Mouse (Mus musculus): ENCODE measurements at regions not wholly inside any gene's neighbourhood (a gene's known extent, or its start where the extent isn't known, plus 50 kb on each side); places are given as distances from the start of the nearest gene placed in this dataset.

DNA sequence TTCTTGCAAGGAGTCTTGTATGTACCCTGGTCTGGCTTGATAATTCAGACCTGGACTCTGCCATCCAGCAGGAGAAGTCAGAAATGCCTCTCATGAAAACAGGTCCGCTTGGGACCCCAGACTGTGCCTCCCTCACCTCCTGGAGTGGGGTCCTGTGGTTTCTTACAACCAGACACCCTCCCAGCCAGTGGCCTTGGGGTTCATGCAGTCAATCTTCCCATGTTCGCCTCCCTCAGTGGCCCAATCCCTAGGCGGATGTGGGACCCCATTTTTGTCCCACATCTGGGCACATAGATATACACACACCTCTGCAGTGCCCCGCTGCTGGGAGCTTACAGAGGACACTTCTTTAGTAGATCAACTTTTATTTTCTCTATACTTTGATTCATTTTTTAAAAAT, 217.7 kb downstream of the Lrfn2 start:
- DNase-seq: no peak

DNA sequence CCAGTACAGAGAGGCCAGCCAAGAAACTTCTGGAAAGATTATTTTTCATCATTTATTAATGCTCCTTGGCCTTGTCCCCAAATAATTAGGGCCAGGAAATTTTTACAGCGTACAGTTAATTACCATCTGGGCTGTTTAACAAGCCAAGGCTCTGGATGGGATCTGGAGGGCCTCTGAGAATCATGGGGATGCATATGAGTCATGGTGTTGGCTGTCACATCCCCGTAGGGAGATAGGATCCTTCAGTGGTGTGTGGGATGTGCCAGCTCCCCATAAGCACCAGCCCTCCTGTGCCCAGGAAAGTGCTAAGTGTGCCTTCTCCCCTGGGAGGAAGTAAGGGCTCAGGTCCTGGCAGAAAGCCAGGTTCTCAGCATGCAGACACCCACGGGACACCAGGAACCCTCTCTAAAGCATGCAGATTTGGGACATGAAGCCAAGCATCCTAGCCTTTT, 218.8 kb downstream of the Lrfn2 start:
- no peak for DNase-seq

DNA sequence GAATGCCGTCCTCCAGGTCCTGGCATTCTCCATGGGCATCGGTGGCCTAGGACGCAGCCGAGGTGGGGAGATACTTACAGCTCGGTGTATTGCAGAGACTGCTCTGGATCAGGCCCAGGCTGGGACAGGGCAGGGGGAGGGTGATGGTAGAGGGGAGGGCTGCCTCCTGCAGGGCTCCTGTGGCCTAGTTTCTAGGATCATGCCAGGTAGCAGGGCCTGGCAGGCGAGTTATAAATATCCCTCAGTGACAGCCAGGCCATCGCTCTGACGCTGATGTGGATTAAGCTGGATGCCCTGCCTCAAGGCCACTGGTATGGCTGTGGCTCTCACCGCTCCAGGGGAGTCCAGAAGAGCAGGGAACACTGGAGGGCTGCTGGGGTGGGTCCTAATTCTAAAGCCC, 221.8 kb downstream of the Lrfn2 start:
- no peak for DNase-seq

DNA sequence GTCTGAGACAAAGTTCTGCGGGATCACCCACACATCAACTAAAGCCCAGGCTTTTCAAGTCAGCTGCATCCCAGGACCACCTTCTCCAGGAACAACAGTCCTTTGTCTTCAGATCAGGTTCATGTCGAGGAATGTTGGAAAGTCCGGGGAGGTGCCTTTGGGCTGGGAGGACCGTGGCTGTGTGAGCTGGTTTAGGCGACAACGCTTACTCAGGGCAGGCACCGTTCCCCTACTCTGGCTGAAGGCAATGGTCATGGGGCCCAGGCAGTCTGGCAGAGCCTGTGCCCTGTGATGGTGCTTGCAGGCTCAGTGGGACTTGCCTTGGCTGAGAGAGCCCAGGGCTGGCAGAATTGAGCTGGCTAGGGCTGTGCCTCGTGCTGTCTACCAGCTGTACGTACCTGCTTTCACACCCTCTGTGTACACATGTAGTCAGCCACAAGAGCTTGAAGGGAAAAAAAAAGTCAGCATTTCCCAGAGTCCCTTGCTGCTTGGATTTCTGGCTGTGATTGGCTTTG, 222.9 kb downstream of the Lrfn2 start:
- DNase-seq: no peak

DNA sequence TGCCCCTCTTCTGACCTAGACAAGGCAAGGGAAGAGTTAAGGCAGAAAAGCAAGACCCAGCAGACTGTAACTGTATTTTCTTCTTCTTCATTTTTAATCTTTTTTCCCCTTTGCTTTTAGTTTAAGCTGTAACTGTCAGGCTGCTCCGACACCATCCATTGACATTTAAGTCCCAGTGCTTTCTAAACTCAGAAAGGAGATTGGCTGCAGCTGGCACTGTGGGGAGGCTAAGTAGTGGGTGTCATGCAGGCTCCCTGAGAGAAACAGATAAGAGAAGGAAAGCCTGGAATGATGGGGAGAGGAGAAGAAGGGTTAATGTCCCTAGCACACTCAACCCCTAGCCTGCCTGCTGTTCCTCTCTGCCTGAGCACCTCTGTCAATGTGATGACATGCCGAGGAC, 225.4 kb downstream of the Lrfn2 start:
- peak; percentile 18 for DNase-seq

DNA sequence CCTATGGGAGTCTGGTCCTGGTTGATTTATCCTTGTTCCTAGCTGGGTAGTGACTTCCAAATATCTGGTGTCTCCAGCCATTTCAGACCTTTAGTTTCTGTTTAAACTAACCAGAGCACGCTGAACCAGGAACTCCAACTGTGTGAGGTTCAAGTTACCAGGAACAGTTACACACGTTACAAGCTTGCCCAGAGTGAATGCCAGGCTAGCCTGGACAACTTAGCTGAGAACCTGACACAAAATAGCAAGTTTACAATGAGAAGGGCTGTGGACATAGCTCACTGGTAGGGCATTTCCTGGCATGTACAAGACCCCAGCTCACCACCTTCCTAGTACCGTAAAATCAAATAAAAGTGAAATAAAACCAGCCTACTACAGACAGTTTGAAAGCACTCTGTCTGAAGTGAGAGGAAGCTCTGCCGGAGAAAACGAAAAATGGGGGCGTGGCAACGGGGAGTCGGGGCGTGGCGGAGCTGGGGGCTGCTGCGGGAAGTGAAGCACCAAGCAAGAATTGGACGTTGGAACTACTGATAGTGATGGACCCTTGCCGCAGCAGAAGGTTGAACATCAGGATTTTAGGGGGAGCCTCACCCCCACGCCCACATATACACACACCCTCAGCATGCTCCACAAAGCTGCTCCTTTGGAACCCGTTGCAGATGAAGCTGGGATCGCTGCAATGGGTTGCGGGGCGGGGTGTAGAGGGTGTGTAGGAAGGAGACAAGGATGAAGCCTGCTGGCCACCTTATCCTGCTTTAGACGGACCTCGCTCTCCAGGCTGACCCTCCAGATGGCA, 239.3 kb downstream of the Lrfn2 start:
- peak; percentile 27 for DNase-seq

DNA sequence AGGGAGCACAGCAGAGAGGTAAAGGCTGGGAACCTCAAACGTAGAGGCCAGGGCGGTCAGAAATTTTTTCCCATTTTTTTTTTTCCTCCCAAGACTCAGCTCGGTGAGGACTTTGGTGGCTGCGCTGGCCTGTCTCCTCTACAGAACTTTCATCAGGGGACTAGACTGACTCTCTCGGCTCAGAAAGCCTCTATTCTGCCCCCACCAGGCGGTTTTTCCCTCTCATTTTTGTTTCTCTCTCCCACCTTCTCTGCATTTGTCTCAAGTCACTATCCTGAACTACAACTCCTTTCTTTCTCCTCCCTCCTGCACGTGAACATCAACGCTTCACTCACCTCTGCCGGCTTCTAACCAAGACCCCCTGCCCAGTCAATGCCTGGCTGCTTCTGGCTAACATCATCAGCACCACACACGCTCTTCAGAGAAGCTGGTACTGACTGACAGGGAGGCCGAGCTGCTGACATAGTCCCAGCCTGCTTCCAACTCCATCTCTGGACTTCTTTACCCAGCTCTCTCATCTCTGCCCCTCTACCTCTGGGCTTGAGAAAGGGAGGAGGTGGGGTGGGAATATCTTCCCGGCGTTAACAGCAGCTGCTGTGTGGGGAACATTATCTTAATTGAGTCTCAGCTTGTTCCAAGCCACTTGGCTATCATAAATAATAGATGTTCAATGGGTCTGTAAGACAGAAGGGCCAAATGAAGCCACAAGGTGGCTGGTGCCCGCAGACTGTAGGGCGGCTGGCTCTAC, 240.0 kb downstream of the Lrfn2 start:
- DNase-seq: peak; percentile 19

DNA sequence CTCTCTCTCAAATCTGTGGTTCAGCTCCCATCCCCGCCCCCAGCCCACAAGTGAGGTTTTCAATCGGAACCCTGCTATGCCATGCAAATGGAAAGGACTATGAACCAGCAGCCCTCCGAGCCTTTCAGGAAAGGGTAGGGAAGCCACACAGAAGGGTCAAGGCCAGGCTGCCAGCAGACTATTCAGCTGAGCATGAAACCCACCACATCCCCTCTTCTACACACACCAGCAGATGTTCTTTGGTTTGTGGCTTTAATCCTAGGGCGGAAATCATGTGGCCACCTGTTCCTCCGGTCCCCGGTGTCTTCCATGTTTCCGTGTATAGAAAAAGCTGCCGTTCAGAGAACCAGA, 240.6 kb downstream of the Lrfn2 start:
- no peak for DNase-seq

DNA sequence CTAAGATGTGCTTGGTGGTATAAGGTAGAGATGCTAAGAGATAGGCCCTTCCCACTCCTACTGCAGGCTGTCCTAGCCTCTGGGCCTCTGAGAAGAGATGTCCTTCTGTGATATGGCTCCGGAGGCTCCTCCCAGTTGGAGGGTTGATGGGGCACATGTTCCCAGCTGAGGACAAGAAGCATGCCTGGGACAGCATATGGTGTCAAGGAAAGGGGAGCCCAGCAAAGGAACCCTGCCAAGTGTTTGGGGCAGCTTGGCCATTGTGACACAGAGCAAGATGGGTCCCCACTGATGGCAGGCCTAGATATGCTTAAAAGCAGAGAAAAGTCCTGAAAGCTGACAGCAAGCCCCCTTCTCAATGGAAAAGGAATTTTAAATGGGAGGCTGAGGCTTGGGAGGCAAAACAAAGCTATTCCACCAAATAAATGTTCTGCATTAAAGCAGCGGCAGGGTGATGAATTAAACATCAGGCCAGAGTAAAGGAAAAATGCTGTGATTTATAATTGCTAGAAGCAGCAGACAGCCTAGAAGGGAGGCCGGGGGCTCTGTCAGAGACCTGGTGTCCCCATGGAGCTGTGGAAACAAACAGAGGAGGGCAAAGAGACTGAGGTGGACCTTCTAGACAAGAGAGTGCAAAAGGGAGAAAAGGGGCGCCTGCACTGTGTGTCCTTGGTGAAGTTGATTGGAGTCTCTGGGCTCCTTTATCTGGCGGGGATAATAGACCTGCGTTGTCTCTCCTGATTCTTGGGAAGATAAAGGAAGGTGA, 246.0 kb downstream of the Lrfn2 start:
- no peak for DNase-seq

DNA sequence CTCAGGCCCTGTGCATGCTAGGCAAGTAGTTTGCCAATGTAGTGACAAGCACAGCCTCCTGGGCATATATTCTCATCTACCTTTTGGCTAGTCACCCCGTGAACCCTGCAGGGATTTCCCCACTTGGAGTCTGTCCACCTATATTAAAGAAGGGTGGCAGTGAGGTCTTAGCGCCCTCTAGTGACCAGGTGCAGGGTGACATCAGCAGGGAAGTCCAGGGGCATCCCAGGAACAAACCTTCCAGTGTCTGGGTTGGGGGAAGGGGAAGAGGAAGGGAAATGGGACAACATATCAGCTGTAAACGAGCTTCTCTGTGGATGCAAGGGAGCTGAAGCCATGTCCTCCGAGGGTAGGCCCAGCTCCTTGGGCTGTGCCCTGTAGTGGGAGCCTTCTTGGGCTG, 245.7 kb upstream of the Mocs1 start:
- DNase-seq: no peak

DNA sequence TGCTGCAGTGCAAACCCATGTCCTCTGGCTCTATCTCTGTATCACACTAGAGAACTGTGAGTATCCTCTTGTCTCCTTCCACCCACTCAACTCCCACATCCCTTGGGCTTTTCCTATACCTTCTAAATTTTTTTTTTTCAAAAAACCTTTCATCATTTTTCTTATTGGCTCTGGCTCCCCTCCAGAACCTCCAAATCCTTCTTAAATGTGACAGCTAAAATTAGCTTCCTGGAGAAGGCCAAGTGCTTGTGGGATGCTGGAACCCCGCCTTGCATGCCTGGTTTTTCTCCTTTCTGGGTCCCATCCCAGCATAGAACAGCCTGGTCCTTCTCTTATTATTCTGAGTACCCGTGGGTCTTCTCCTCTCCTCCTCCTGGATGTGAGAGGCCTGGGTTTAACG, 244.2 kb upstream of the Mocs1 start:
- peak; percentile 48 for DNase-seq

DNA sequence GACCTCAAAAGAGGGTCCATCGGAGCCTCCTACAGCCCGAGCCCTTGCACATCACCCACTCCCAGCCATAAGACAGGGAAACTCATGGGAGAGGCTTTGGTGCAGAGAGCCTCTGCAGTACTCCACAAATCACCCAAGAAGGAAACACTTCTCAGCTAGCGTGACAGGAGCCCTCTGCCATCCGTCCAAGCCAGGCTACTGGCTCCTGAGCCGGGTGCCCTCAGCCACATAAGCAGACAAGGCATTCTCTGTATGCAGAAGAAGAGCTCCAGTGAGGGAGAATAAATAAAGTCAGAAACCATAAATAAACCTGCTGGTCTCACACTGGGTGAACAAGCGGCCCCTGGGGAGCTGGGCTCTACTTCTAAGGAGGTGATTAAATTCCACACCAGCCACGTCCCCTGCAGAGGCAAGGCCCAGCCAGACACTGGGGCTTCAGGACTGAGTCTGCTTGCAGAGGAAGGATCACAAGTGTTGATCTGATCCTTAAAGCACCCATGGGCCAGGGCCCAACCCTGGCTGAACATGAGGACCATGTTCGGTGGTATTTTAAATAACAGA, 243.0 kb upstream of the Mocs1 start:
- DNase-seq: no peak

DNA sequence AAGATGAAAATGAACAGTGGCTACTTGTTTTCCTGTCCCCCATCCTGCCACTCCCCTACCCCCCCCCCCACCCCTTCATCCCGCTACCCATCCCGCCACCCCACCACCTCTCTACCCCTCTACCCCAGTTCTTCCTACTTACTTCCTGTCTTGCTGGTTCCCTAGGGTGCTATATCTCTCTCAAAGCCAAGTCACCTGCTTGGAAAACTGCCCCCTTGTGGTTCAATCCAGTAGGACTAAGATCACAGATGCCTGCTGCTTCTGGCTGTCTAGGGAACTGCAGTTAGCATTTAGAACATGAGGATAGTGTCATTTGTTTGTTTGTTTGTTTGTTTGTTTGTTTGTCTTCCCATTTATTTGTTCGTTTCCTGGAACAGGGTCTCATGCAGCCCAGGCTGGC, 238.4 kb upstream of the Mocs1 start:
- peak; percentile 40 for DNase-seq

DNA sequence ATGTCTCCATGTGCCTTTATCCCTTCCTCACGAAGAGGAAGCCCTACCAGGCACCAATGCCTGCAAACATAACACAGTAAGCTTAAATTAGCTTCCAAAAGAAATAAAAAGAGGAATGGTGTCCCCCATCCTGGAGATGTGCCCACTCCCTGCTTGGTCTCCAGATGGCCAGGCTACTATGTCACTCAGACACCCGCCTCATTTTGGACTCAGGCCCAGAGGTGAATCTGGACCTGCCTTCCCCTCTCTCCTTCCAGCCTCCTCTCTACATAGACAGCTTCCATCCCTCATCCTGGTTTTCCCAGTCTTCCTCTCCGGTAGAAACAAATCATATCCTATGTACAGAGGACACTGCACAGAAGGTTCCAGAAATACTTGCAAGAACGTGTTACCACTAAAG, 237.8 kb upstream of the Mocs1 start:
- no peak for DNase-seq

DNA sequence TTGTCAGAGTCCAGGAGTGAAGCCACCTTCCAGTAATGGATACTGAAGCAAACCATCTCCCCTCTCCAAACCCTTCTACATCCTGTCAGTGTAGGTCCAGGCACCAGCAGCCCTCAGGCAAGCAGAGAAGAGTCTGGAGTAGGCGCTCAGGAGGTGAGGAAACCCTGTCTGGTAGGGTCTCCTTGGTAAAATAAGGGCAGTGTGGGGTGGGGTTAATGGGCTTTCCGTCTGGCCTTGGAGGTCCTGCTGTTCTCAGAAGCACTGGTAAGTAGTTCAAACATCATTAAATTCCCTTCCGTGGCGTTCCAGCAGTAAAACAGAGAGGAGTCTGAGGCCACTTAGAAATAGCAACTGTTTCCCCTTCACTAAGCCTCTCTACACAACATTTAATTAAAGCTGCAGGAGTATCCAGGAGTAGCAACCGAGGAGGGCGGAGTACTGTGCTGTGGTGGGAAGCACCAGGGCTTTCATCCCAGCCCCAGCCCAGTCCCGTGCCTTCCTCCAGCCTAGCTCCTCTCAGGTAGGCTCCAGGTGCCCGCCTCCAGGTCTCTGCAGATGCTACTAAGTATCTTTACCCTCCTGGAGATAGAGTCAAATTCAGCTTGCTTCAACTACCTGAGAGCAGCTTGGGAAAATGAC, 232.0 kb upstream of the Mocs1 start:
- DNase-seq: no peak

DNA sequence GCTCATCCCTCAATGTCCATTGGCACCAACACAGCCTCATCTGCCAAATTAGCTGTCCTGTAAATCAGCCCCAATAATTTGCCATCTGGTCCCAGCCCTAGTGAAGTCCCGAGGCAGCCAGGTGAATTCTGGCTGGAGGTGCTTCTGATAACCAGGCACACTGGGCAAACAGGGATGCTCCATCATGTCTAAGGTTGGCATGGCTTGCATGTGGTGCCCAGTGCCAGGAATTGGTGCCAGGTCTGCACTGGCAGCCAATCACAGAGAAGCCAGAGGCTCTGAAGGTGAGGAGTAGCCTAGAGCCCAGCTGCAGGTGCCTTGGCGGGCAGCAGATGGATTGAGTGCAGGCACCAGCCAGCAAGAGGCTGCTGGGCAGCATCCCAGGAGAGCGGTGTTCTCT, 226.7 kb upstream of the Mocs1 start:
- DNase-seq: no peak

DNA sequence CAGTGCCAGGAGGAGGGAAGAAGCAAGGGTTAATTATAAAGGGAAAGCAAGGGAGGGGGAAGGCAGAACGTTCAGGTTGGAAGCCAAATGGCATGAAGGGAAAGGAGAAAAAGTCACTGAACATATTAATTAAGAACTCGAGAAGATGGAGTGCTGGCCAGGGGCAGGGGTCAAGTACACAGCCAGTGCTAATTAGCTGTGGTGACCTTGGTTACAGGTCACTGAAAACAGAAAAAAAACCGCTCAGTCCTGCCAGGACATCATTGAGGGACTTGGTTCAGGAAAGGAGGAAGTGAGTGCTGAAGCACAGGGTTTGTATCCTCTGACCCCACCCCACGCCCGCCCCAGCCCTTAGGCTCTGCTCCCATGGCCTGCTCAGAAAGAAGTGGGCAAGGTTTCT, 223.1 kb upstream of the Mocs1 start:
- DNase-seq: no peak

DNA sequence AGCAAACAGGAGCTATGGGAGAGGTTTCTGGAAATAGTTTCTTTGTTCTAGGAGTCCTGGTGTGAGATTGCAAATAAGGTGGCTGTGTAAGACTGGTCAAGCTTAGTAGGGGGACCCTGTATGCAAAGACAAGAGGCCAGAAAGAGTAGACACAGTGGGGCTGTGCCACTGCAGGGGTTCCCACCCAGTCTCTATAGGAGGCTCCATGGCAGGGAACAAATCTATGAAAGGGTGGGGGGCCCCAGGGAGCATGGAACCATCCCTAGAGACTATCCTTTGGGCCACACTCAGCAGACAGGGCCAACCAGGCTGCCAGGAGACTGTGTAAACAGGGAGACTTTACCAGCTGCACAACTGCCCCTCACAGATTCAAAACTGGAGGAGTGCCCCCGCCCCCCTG, 222.6 kb upstream of the Mocs1 start:
- no peak for DNase-seq

DNA sequence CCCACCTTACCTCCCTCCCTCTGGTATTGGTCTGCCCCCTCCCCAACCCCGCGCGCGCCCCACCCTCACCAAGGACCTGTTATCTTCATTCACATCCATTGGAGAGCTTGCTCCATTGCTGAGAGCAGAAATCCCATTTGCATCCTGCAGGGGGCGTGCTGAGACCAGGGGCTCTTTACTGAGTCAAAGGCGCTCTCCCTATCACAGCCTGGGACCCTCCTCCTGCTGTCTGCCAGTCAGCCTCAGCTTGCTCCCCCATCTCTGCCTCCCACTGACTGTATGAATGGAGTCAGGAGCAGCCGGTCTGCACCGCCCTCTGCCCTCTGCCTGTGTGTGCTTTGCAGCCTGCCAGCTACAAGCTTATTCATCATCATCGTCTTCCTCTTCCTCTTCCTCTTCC, 221.5 kb upstream of the Mocs1 start:
- peak; percentile 54 for DNase-seq

DNA sequence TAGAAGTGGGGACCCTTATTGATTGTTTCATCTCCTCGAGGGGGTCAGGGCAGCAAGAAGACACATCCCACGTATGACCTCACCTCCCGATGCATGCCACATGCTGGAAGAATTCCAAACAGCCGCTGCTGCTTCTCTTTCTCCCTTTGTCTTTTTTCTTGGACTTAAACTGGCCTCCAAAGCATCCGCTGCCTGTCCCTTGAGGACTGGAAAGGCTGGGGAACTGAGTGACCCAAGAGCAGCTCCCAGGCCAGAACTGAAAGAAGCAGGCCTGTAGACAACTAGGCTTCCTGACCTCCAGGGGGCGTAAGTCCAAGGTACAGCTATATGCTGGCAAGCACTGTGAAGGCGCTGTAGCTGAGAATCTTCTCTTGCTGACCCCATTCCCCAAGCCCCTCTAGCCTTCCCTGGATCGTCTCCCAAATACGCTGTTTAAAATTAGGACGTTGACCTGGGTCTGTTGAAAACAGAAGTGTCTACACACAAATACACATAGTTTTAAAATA, 219.8 kb upstream of the Mocs1 start:
- DNase-seq: no peak

DNA sequence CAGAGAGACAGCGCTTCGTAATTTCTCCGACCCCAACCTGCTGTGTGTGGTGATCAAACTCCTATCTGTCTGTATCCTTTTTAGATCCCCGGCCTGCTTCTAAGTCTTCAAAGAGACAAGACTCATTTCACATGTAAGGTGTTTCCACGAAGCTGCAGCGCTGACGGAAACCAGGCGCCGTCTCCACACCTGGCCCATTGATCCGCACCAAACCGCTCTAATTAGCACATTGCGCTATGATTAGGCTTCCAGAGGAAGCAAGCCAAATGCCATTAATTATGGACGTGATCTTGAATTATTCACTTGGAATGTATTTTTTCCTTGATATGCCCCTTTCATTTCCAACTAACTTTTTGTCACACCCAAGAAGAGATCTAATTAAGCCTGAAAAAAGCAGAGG, 215.2 kb upstream of the Mocs1 start:
- DNase-seq: no peak

DNA sequence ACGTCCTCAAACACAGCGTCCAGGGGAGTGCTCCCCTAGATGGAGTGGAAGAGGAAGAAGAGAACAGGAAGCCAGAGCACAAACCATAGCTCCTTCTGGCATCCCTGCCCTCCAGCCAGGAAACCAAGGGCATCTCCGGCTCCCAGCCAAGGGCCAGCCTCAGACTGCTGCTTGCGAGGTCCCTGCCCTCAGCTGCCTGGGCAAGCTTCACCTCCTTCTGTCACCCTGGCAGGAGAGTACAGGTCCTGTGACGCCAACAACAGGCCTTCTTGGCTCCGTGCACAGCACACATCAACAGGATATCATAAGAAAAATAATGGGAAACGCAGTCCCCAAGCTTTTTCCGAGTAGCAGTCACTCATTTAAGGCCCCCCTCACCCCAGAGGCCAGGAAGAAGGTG, 212.9 kb upstream of the Mocs1 start:
- DNase-seq: no peak
